Mouse (Mus musculus) stomach, embryonic 16.5 days (tissue): ENCODE measurements around the gene Zmym1. TPM values are rescaled to one million over a fixed set of nuclear protein-coding genes. Genes with fewer than 3 reads are reported as not detected.
A peak's percentile ranks its signal among the peaks of the same experiment; 100 is the strongest.

Experiments used
- ATAC-seq: fragments of 200-750 bp; cut with Nextera tagmentation; 2 replicates; pipeline ENCODE4 v1.8.0; 2017; ENCODE audit warnings: moderate number of reproducible peaks, moderate TSS enrichment; ENCODE audit not compliant: insufficient read depth, low FRiP score
- H3K27ac ChIP-seq: fragments of 300-500 bp; sonication (generic); 2 replicates; pipeline ENCODE4 v1.5.1; 2014; ENCODE audit warnings: low read length
- H3K27me3 ChIP-seq: fragments of 300-500 bp; sonication (generic); 2 replicates; pipeline ENCODE4 v1.6.1; 2014; ENCODE audit warnings: low read length, control low read depth, mixed read lengths; ENCODE audit not compliant: control insufficient read depth, insufficient read depth
- H3K36me3 ChIP-seq: fragments of 300-500 bp; sonication (generic); 2 replicates; pipeline ENCODE4 v1.6.1; 2014; ENCODE audit warnings: low read length; ENCODE audit not compliant: control insufficient read depth, insufficient read depth
- H3K4me1 ChIP-seq: fragments of 300-500 bp; sonication (generic); 2 replicates; pipeline ENCODE4 v1.6.1; 2014; ENCODE audit warnings: low read length, control low read depth, mixed read lengths; ENCODE audit not compliant: control insufficient read depth, insufficient read depth
- H3K4me2 ChIP-seq: fragments of 300-500 bp; sonication (generic); 2 replicates; pipeline ENCODE4 v1.6.1; 2014; ENCODE audit warnings: low read depth, low read length, mixed read lengths
- H3K4me3 ChIP-seq: fragments of 300-500 bp; sonication (generic); replicated peaks from 2 replicates; pipeline ENCODE4 v1.5.1; 2014; ENCODE audit warnings: mild to moderate bottlenecking, low read length
- H3K9ac ChIP-seq: fragments of 300-500 bp; sonication (generic); 2 replicates; pipeline ENCODE4 v1.6.1; 2014; ENCODE audit warnings: low read length
- H3K9me3 ChIP-seq: fragments of 300-500 bp; sonication (generic); replicated peaks from 2 replicates; pipeline ENCODE4 v1.6.1; 2016; ENCODE audit warnings: low read length, control low read depth; ENCODE audit not compliant: control insufficient read depth
- WGBS: fragments of 180-500 bp; shearing (Covaris S2); extraction: QIAGEN DNeasy Blood & Tissue Kit; methylation state at CpG from one replicate; pipeline ENCODE4 v1.1.7; 2014; 5-methylcytosine and 5-hydroxymethylcytosine counted together
- polyA plus RNA-seq: library from polyadenylated mRNA; unstranded; fragments of >200 nt; fragmentation: Nextera tagmentation; extraction: Ambion mirVana; gene quantifications from 2 replicates; pipeline ENCODE4 v1.2.1, GENCODE M21; 2015

The Zmym1 gene
- polyA plus RNA-seq, 1 experiment from 2014 or later = 18.0 TPM

DNA sequence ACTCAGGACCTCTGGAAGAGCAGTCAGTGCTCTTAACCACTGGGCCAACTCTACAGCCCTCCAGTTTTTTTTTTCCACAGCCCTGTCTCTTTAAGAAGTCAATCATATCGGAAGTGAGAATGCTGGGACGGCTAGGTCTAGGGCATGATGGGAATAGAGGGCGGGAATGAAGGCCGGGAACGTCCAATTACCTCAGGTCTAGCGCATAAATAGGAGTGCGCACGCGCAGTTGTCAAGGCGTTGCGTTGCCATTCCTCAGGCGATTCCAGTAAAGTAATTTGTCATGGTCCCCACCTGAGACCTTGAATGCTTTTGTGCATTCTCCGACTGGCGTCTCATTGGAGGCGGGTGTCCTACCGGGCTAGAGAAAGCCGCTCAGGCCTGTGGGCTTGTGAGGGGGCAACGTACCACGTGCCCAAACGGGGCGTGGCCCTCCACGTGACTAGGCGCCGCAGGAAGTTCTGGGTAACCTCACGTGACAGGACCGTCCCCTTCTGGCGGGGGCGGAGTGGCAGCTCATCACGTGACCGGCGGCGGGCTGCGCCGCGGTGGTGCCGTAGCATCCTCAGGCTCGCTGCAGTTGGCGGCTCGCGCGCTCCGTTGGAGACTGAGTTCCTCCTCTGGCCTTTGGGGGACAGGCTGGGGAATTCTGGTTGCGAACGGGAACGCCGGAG is 16.1 kb upstream of the Zmym1 start, which contains the start of gene Zmym6:
Gene Zmym6 (plus strand): TSS at position 509 of the 674 bp plus-strand sequence.
- Histone ChIP-seq H3K4me1 (peaks cover 4% of the 10 kb centered on the region; the same call in 1 of the 2 replicates), H3K4me3 (peak within 1 kb of the TSS; percentile 73), H3K9me3 (no peaks in the 10 kb centered on the region), H3K36me3 (no peaks in the 10 kb centered on the region), H3K4me2 (peak within 1 kb of the TSS; percentile 72), H3K27ac (peak within 1 kb of the TSS; percentile 90), H3K27me3 (no peaks in the 10 kb centered on the region), H3K9ac (peak within 1 kb of the TSS; percentile 78)
- ATAC-seq = peak; percentile 97
- WGBS = under 1% methylated on average over 46 of the region's 46 CpGs

DNA sequence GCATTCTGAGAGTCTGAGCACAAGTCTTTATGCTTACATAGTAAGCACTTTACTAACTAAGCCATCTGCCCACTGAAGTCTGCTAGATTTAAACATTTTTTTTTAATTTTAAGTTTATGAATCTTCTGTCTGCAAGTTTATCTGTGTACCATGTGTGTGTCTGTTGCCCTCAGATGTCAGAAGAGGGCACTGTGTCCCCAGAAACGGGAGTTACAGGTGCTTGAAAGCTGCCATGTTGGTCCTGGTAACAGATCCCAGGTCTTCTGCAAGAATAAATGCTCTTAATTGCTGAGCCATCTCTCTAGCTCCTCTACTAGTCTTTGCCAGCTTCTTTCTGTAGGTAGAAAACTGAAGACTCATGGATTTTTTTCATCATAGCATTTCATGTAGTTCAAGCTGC is 14.0 kb upstream of the Zmym1 start:
- WGBS = 63% methylated on average over 1 of the region's 1 CpGs
- no peak for ATAC-seq
- H3K4me2 ChIP-seq = no peak overlapping the region
- H3K36me3 ChIP-seq = no peaks in the 10 kb centered on the region
- H3K4me1 ChIP-seq = peaks cover 4% of the 10 kb centered on the region; the same call in 1 of the 2 replicates
- H3K9ac ChIP-seq = no peak overlapping the region
- H3K4me3 ChIP-seq = no peak overlapping the region
- H3K27ac ChIP-seq = no peak overlapping the region
- H3K9me3 ChIP-seq = no peaks in the 10 kb centered on the region
- H3K27me3 ChIP-seq = no peaks in the 10 kb centered on the region

DNA sequence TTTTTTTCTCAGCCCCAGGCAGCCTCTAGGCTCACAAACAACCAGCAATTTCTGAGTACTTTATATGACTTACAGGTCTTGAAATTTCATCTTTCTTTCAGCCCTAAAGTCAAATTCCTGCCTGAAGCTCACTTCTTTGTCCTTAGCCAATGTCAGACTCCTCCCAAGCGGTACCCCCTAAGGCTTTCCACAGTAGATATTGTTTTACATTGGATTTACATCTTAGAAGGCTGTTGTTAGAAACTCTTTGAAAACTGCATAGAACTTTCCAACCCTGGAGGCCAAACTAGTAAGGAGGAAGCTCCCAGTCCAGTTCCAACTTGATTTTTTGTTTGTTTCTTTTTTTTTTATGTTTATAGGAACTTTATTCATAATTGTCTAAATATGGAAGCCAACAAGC is 3.1 kb upstream of the Zmym1 start:
- Histone ChIP-seq H3K9me3 (no peaks in the 10 kb centered on the region), H3K4me3 (no peak overlapping the region), H3K27me3 (no peaks in the 10 kb centered on the region), H3K9ac (no peak overlapping the region), H3K27ac (no peak overlapping the region), H3K4me1 (no peaks in the 10 kb centered on the region), H3K36me3 (no peaks in the 10 kb centered on the region), H3K4me2 (no peak overlapping the region)
- ATAC-seq = no peak
- WGBS = 52% methylated on average over 1 of the region's 1 CpGs

DNA sequence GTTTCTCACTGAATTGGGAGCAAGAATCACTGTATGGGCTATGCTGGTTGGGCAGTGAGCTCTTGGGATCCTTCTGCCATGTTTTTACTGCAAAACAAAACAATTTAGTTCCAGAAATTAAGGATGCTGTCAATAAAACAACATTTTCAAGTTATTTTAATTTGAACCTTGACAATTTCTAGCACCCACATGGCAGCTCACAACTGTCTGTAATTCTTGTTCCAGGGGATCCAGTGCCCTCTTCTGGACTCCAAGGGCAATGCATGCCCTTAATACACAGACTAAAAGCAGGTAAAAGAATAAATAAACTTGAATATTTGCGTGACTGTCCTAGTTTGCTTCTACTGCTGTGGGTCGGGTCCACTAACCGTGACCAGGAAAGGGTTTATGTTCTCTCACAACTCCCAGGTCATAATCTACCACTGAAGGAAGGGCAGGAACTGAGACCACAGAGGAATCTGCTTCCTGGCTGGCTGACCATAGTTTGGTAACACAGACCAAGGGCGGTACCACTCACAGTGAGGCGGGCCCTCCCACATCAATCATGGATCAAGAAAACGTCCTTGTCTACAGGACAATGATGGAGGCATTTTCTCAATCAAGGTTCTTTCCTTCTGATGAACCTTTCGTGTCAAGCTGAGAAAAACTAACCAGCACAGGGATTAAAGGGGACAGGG is 6.3 kb downstream of the Zmym1 start:
- Histone ChIP-seq H3K4me1 (no peaks in the 10 kb centered on the region), H3K36me3 (peaks cover 10% of the 10 kb centered on the region), H3K27ac (no peak overlapping the region), H3K4me2 (no peak overlapping the region), H3K9me3 (no peaks in the 10 kb centered on the region), H3K9ac (no peak overlapping the region), H3K27me3 (no peaks in the 10 kb centered on the region), H3K4me3 (no peak overlapping the region)
- WGBS = 82% methylated on average over 7 of the region's 7 CpGs
- no peak for ATAC-seq

DNA sequence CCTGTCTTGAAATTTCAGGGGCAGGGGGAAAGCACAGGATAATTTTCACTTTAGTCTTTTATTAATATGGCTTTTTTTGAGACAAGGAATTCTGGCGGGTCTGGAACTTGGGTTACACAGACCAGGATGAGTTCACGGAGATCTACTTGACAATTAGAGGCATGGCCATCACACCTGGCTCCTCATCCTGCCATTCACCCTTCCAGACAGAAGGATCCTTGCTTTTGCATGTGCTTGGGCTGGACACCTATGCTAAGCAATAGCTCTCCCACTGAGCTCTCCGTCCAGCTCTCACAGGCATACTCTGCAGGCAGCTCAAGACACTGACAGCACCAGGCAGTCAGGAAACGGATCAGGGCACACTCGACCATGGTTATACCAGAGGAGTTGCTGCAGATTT is 7.9 kb downstream of the Zmym1 start:
- H3K4me1 ChIP-seq = no peaks in the 10 kb centered on the region
- H3K9ac ChIP-seq = no peak overlapping the region
- no peak for ATAC-seq
- H3K36me3 ChIP-seq = peaks cover 20% of the 10 kb centered on the region
- WGBS = 93% methylated on average over 5 of the region's 5 CpGs
- no peaks in the 10 kb centered on the region for H3K9me3 ChIP-seq
- H3K27me3 ChIP-seq = no peaks in the 10 kb centered on the region
- H3K27ac ChIP-seq = no peak overlapping the region
- no peak overlapping the region for H3K4me2 ChIP-seq
- no peak overlapping the region for H3K4me3 ChIP-seq

DNA sequence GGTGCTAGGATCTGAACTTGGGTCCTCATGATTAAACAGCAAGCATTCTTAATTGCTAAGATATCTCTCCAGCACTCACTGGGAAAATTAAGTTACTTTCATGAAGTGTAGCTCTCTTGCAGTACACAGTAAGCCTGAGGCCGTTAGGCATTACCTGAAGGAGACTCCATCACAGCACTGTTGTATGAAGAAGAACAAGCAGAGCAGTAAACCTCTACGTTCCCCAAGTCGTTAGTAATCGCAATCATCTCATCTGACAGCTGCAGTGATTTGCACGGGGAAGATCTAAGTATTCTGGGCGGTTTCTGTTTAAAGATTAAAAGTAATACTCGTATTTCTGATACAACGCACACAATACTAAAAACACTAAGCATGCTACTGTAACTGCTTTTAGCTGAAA is 9.8 kb downstream of the Zmym1 start:
- no peaks in the 10 kb centered on the region for H3K9me3 ChIP-seq
- H3K36me3 ChIP-seq = peaks cover 16% of the 10 kb centered on the region
- 80% methylated on average over 8 of the region's 8 CpGs for WGBS
- no peak for ATAC-seq
- H3K27me3 ChIP-seq = no peaks in the 10 kb centered on the region
- no peaks in the 10 kb centered on the region for H3K4me1 ChIP-seq
- no peak overlapping the region for H3K9ac ChIP-seq
- no peak overlapping the region for H3K4me3 ChIP-seq
- H3K4me2 ChIP-seq = no peak overlapping the region
- no peak overlapping the region for H3K27ac ChIP-seq

DNA sequence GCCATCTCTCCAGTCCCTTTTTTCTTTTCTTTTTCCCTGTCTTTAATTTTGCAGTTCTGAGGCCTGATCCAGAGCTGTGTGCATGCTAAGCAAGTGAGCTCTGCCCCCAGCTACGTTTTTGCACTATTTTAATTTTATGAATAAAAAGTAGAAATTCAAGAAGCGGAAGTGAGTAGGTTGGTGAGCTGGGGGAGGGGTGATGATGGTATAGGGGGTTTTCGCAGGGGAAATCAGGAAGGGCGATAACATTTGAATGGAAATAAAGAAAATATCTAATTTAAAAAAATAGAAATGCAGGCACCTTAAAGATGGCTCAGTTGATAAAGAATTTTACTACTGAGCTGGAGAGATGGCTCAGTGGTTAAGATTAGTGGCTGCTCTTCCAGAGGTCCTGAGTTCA is 17.4 kb downstream of the Zmym1 start:
- H3K27me3 ChIP-seq = no peaks in the 10 kb centered on the region
- H3K27ac ChIP-seq = no peak overlapping the region
- no peak for ATAC-seq
- H3K9ac ChIP-seq = no peak overlapping the region
- no peak overlapping the region for H3K4me3 ChIP-seq
- H3K4me2 ChIP-seq = no peak overlapping the region
- no peaks in the 10 kb centered on the region for H3K9me3 ChIP-seq
- no peaks in the 10 kb centered on the region for H3K4me1 ChIP-seq
- peaks cover 12% of the 10 kb centered on the region for H3K36me3 ChIP-seq
- WGBS = 84% methylated on average over 4 of the region's 4 CpGs

DNA sequence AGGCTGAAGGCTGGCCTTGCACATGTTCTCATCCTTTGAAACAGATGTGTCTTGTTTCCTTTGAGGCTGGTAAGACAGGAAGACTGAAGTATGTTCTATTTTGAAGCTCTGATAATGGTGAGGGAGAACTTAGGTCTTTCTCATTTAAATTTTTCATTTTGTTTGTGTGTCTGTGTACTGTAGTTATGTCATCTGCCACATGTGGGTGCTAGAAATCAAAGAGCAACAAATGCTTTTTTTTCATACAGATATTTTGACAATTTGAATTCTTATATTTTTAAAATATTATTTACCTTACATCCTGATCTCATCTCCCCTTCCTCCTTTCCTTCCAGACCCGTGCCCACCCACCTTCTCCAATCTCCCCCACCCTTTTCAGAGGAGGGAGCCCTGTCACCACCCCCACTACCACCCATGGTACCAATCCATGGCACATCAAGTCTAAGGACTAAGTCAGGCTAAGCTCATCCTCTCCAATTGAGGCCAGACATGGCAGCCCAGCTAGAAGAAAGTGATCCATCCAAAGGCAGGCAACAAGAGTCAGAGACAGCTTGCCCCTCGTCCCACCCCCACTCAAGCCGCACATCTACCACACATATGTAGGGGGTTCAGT is 21.0 kb downstream of the Zmym1 start:
- H3K4me2 ChIP-seq = no peak overlapping the region
- H3K27ac ChIP-seq = no peak overlapping the region
- no peaks in the 10 kb centered on the region for H3K27me3 ChIP-seq
- H3K4me1 ChIP-seq = no peaks in the 10 kb centered on the region
- no peak overlapping the region for H3K4me3 ChIP-seq
- peaks cover 30% of the 10 kb centered on the region for H3K36me3 ChIP-seq
- ATAC-seq = peak; percentile 33; the same call in 1 of the 2 replicates
- WGBS = 68% methylated on average over 3 of the region's 3 CpGs
- no peak overlapping the region for H3K9ac ChIP-seq
- no peaks in the 10 kb centered on the region for H3K9me3 ChIP-seq

DNA sequence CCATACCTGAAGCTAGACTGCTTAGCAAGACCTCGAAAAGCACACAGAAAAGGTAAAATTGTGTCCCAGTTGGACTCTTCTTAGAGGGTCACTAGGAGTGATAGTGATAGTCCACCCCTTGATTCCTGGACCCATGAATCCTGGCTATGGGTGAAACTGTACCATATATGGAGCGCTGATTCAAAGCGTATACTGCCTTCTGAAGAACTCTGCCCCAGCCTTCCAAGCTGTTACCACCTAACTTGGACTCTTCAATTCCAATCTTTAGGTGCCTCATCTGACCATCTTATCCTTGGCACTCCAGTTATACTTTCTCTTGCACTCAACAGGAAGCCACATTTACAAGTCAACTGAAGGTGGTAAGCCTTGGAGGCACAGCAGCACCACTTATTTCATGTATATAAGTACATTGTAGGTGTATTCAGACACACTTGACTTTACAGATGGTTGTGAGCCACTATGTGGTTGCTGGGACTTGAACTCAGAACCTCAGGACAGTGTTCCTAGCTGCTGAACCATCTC is 22.1 kb downstream of the Zmym1 start:
- WGBS = 86% methylated on average over 3 of the region's 3 CpGs
- Histone ChIP-seq H3K27me3 (no peaks in the 10 kb centered on the region), H3K27ac (no peak overlapping the region), H3K9ac (no peak overlapping the region), H3K9me3 (no peaks in the 10 kb centered on the region), H3K4me3 (no peak overlapping the region), H3K4me1 (no peaks in the 10 kb centered on the region), H3K36me3 (peaks cover 31% of the 10 kb centered on the region), H3K4me2 (no peak overlapping the region)
- ATAC-seq = no peak
